Mouse (Mus musculus) neural tube, embryonic 15.5 days (tissue): ENCODE measurements around the gene Zfp286. TPM values are rescaled to one million over a fixed set of nuclear protein-coding genes. Genes with fewer than 3 reads are reported as not detected.
A peak's percentile ranks its signal among the peaks of the same experiment; 100 is the strongest.
"Not testable (repeated sequence)": the region's sequence is repeated elsewhere in the genome, so short reads cannot be mapped to it uniquely, and the experiment has no call there.

Source experiments
- ATAC-seq: fragments of 200-750 bp; cut with Nextera tagmentation; 2 replicates; pipeline ENCODE4 v1.8.0; 2017; ENCODE audit warnings: mild to moderate bottlenecking, moderate TSS enrichment, moderate library complexity; ENCODE audit not compliant: low FRiP score
- H3K27ac ChIP-seq: fragments of 300-500 bp; sonication (generic); replicated peaks from 2 replicates; pipeline ENCODE4 v1.5.1; 2015; ENCODE audit warnings: mild to moderate bottlenecking, inconsistent platforms
- H3K27me3 ChIP-seq: fragments of 300-500 bp; sonication (generic); replicated peaks from 2 replicates; pipeline ENCODE4 v1.6.1; 2015; ENCODE audit warnings: inconsistent platforms
- H3K36me3 ChIP-seq: fragments of 300-500 bp; sonication (generic); 2 replicates; pipeline ENCODE4 v1.6.1; 2015; ENCODE audit warnings: inconsistent platforms
- H3K4me1 ChIP-seq: fragments of 300-500 bp; sonication (generic); 2 replicates; pipeline ENCODE4 v1.6.1; 2015; ENCODE audit warnings: inconsistent platforms
- H3K4me2 ChIP-seq: fragments of 300-500 bp; sonication (generic); 2 replicates; pipeline ENCODE4 v1.6.1; 2015; ENCODE audit warnings: inconsistent platforms, mild to moderate bottlenecking, moderate library complexity
- H3K4me3 ChIP-seq: fragments of 300-500 bp; sonication (generic); replicated peaks from 2 replicates; pipeline ENCODE4 v1.5.1; 2015; ENCODE audit warnings: mild to moderate bottlenecking, inconsistent platforms
- H3K9ac ChIP-seq: fragments of 300-500 bp; sonication (generic); replicated peaks from 2 replicates; pipeline ENCODE4 v1.6.1; 2015; ENCODE audit warnings: mild to moderate bottlenecking, inconsistent platforms
- H3K9me3 ChIP-seq: fragments of 300-500 bp; sonication (generic); replicated peaks from 2 replicates; pipeline ENCODE4 v1.6.1; 2016; ENCODE audit warnings: inconsistent platforms
- WGBS: fragments of 180-500 bp; shearing (Covaris S2); methylation state at CpG from one replicate; pipeline ENCODE4 v1.1.7; 2015; ENCODE audit warnings: mixed read lengths; 5-methylcytosine and 5-hydroxymethylcytosine counted together
- polyA plus RNA-seq: library from polyadenylated mRNA; unstranded; fragments of >200 nt; fragmentation: Nextera tagmentation; extraction: Ambion mirVana; gene quantifications from 2 replicates; pipeline ENCODE4 v1.2.1, GENCODE M21; 2015

Gene Zfp286
- polyA plus RNA-seq, 1 experiment from 2014 or later = 25.0 TPM

DNA sequence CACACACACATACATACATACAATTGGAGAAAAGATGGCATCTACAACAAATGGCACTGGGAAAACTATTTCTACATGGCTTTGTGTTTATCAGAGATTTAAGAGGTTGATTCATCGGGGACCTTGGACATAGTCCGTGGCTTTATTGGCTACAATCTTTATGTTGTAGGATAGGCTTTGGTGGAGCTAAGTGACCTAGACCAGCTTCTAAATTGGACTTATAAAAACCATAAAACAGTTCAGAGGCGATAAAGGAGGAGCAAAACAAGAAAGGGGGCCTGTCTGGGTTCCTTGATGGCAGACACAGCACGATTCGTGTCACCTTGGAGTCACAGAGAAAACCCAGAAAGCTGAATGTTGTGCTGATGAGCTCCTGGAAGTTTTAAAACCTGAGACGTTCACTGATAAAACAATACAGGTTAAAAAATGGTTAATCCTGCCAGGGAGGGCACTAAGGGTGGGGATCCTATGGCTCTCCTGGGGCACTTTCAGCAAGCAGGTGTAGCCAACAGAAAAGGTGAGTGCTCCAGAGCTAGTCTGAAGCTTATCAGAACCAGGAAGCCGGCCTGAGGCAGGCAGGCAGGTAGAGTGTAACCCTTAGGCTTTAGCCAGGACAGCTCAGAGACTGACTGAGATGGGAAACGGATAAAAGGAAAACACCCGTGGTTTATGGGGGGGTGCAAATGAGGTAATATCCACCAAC lies 28.4 kb downstream of the Zfp286 start:
- Histone ChIP-seq H3K4me1 (peaks cover 10% of the 10 kb centered on the region), H3K9ac (no peak overlapping the region), H3K4me3 (no peak overlapping the region), H3K4me2 (no peak overlapping the region), H3K9me3 (no peaks in the 10 kb centered on the region), H3K27ac (no peak overlapping the region), H3K36me3 (no peaks in the 10 kb centered on the region), H3K27me3 (peaks cover 6% of the 10 kb centered on the region; the same call in 1 of the 2 replicates)
- ATAC-seq = no peak
- WGBS = 68% methylated on average over 9 of the region's 9 CpGs

DNA sequence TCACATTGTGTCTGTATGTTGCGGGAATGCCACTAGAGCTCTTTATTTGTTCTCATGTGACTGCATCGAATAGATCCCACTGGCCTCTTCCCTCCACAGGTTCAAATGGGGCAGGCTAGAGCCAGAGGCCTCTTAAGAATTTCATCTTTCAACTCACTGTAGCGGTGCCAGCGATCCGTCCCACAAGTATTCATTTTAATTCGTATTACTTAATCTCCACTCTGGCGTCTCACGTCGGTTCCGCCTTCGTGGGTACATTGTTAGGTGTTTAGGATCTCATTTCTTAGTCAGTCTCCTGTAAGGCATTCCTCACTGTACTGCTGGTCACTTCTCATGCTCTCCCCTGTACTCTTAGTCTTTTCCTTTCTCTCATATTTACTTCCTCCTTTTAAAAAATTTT lies 30.8 kb downstream of the Zfp286 start:
- H3K9me3 ChIP-seq = no peaks in the 10 kb centered on the region
- no peak overlapping the region for H3K27ac ChIP-seq
- peaks cover 6% of the 10 kb centered on the region; the same call in 1 of the 2 replicates for H3K27me3 ChIP-seq
- H3K36me3 ChIP-seq = no peaks in the 10 kb centered on the region
- H3K4me3 ChIP-seq = no peak overlapping the region
- H3K9ac ChIP-seq = no peak overlapping the region
- H3K4me1 ChIP-seq = peaks cover 10% of the 10 kb centered on the region
- ATAC-seq = no peak
- 92% methylated on average over 11 of the region's 11 CpGs for WGBS
- no peak overlapping the region for H3K4me2 ChIP-seq

DNA sequence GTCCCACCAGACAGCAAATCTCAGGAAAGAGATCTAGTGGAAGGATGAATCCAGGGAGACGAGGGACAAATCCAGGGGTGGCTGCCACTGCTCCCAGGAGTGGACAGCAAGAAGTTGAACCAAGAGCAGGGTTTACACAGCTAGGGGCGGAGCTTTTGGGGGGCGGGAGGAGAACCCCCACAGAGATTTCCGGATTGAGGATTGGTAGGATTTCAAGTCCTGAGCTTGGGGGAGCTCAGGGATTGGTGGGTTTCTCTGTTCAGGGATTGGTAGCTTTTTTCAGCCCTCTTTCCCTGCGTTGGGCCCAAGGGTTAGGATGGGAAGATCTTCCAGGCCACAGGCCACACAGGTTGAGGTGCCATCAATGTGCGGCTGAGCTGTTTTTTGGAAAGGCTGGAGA lies 31.4 kb downstream of the Zfp286 start:
- Histone ChIP-seq H3K9me3 (no peaks in the 10 kb centered on the region), H3K4me1 (peaks cover 10% of the 10 kb centered on the region), H3K4me2 (no peak overlapping the region), H3K4me3 (no peak overlapping the region), H3K9ac (no peak overlapping the region), H3K36me3 (no peaks in the 10 kb centered on the region), H3K27me3 (peaks cover 6% of the 10 kb centered on the region; the same call in 1 of the 2 replicates), H3K27ac (no peak overlapping the region)
- no peak for ATAC-seq
- WGBS = 88% methylated on average over 6 of the region's 6 CpGs

DNA sequence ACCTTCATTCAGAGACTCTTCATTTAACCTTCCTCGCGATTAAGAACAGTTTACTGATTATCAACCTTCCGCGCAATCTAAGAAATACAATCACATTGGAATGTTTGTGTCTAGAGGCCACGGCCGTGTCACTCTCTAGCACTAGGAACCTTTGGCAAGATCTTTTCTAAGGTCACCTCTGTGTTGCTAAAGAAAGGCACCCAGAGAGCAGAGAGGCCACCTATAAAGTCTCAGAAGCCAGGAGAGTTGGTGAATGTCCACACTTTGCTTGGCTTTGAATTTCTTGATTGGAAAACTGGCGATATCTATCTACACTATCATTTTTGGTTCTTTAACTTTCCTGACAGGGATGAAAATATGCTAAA lies 32.1 kb downstream of the Zfp286 start:
- Histone ChIP-seq H3K4me1 (peaks cover 10% of the 10 kb centered on the region), H3K27ac (no peak overlapping the region), H3K9ac (peak overlapping the region; percentile 46), H3K4me3 (peak overlapping the region; percentile 45), H3K4me2 (peak overlapping the region; percentile 76), H3K36me3 (no peaks in the 10 kb centered on the region), H3K9me3 (no peaks in the 10 kb centered on the region), H3K27me3 (peaks cover 6% of the 10 kb centered on the region; the same call in 1 of the 2 replicates)
- ATAC-seq = no peak; the same call in 1 of the 2 replicates
- 7% methylated on average over 7 of the region's 7 CpGs for WGBS

DNA sequence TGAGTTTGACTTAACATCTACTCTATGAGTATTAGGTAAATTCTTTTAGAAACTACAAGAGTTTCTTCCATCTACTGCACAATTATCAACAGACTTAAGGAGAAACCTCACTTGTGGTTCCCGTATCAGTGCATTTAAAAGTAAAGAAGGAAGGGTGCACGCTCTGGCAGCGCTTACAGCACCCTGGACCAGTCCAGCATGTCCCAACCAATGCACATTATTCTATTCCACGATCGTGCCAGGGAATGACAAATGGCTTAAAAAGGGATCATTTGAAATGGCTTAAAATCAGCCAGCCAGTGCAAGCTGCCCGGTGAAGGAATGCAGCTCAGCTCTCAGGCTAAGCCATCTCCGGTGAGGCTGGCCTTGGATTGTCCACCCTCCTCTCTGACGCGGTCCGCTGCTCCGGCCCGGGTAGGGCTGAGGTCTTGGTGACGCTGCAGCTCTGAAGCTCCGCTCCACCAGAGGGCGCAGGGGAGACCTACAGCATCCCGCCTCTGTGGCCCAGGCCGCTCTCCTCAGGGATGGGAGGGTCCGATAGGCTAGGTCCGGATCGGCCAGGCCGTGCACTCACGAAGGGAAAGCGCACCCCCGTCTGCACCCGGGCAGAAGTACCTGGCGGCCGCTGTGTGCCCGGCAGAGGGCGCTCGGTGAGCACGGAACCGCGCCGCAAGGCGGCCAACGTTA lies 32.7 kb downstream of the Zfp286 start:
- 8% methylated on average over 36 of the region's 36 CpGs for WGBS
- no peak overlapping the region; the same call in 1 of the 2 replicates for H3K27ac ChIP-seq
- H3K9me3 ChIP-seq = no peaks in the 10 kb centered on the region
- H3K36me3 ChIP-seq = no peaks in the 10 kb centered on the region
- peak overlapping the region; percentile 76 for H3K4me2 ChIP-seq
- H3K27me3 ChIP-seq = peaks cover 6% of the 10 kb centered on the region; the same call in 1 of the 2 replicates
- peaks cover 10% of the 10 kb centered on the region for H3K4me1 ChIP-seq
- H3K4me3 ChIP-seq = peak overlapping the region; percentile 45
- peak overlapping the region; percentile 46 for H3K9ac ChIP-seq
- ATAC-seq = peak; percentile 89

DNA sequence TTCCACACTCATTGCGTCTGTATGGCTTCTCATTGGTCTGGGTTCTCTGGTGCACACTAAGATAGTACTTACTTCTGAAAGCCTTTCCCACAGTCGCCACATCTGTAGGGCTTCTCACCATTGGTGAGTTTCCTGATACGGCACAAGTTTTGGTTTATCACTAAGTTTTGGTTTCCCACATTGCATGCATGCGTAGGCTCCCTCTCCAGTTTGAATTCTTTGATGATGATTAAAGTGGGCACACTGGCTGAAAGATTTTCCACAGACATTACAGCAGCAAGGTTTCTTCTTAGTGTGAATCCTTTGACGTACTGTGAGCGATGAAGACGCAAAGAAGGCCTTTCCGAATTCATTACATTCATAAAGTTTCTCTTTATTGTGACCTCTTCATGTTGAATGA lies 36.5 kb downstream of the Zfp286 start, which contains the start of gene Gm10428:
Gene Gm10428, plus strand, starts transcription at position 321 of the 400 bp plus-strand sequence.
- H3K27ac ChIP-seq = no peak within 1 kb of the TSS
- 92% methylated on average over 8 of the region's 8 CpGs for WGBS
- H3K36me3 ChIP-seq = no peaks in the 10 kb centered on the region
- no peak for ATAC-seq
- peaks cover 10% of the 10 kb centered on the region for H3K4me1 ChIP-seq
- H3K9me3 ChIP-seq = no peaks in the 10 kb centered on the region
- H3K27me3 ChIP-seq = 0 out of 2 replicates have a peak, but pooled peaks cover 6% of the 10 kb centered on the region
- H3K9ac ChIP-seq = no peak within 1 kb of the TSS
- H3K4me3 ChIP-seq = no peak within 1 kb of the TSS
- H3K4me2 ChIP-seq = no peak within 1 kb of the TSS

DNA sequence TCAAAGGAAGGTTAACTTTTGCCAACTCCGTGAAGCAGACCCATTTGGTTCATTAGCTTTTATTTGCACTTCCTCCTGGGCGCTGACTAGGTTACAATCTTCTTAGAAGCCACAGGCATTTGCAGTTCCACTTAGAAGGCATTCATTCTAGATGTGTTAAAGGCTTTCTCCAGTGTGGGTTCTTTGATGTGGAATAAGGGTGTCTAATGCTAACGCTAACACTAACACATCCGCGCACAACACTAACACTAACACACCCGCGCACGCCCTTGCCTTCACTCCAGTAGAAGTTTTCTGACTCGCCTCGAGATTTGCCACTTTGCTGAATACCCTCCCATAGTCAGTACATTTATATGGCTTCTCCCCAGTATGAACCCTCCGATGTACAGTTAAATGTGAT lies 37.1 kb downstream of the Zfp286 start:
- H3K4me1 ChIP-seq = peaks cover 6% of the 10 kb centered on the region
- H3K9ac ChIP-seq = no peak overlapping the region
- no peaks in the 10 kb centered on the region for H3K36me3 ChIP-seq
- no peak overlapping the region for H3K4me2 ChIP-seq
- H3K27ac ChIP-seq = no peak overlapping the region
- WGBS = 54% methylated on average over 11 of the region's 11 CpGs
- ATAC-seq = no peak
- H3K9me3 ChIP-seq = no peaks in the 10 kb centered on the region
- 0 out of 2 replicates have a peak, but pooled peaks cover 5% of the 10 kb centered on the region for H3K27me3 ChIP-seq
- H3K4me3 ChIP-seq = no peak overlapping the region

DNA sequence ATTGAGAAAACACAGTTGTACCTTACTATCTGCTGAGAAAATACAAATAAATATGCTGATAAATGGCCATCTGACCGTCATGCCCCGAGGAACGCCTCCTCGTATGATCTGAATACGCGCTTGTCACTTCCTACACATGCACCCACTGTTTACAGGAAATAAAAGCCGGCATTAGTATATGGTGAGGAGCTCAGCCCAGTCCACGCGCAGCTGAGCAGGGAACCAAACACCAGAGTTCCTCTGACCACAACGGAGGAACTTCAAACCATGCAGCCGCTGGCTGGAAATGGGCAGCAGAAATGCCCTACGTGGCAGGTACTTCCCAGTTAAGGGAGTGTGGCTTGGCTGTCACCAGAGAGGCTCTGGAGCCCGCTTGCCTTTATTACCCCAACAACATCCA lies 39.8 kb downstream of the Zfp286 start:
- 89% methylated on average over 13 of the region's 13 CpGs for WGBS
- not testable (repeated sequence) for H3K36me3 ChIP-seq, H3K4me3 ChIP-seq, H3K4me1 ChIP-seq, H3K4me2 ChIP-seq, H3K27ac ChIP-seq, H3K27me3 ChIP-seq, H3K9ac ChIP-seq, H3K9me3 ChIP-seq, ATAC-seq

DNA sequence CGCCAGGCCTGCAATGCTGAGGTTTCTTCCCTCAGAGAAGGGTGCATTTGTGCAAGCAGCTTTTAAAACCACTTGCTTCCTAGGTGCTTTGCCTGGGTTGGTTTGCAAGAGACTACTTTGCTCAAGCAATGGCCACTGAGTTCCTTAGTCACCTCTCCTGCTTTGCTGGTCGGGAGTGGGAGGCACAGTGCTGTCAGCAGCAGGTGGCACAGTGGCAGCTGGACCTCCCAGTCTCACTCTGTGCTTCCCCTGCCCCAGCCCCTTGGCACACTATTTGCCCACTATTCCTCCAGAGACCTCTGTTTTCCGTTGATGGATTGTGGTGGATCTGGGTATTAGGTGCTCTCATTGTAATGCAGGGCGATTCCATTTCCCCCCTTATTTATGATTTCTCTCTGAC lies 41.2 kb downstream of the Zfp286 start:
- Histone ChIP-seq H3K4me1 (no peaks in the 10 kb centered on the region; the same call in 1 of the 2 replicates), H3K9me3 (no peaks in the 10 kb centered on the region), H3K9ac (no peak overlapping the region), H3K27me3 (0 out of 2 replicates have a peak, but pooled peaks cover 5% of the 10 kb centered on the region), H3K4me3 (no peak overlapping the region), H3K36me3 (no peaks in the 10 kb centered on the region), H3K27ac (no peak overlapping the region), H3K4me2 (no peak overlapping the region)
- 78% methylated on average over 4 of the region's 4 CpGs for WGBS
- ATAC-seq = no peak

DNA sequence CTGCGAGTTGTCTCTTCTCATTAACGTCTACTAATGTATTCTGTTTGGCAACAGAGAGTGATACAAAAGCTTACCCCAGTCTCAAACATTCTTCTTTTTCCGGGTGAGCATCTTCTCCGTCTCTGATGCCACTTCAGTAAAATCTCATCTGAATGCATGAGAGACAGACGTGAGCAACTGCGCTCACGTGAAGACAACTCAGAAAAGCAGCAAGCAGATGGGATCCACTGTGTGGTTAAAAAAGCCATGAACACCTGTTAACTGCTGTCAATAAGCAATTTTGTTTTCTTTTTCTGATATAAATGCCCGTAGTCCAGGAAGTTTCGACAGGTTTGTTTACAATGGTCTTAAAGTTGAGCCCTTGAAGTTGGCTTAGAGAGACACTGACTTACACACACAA lies 42.0 kb downstream of the Zfp286 start:
- no peaks in the 10 kb centered on the region; the same call in 1 of the 2 replicates for H3K4me1 ChIP-seq
- no peaks in the 10 kb centered on the region for H3K36me3 ChIP-seq
- H3K4me3 ChIP-seq = no peak overlapping the region
- ATAC-seq = no peak
- no peak overlapping the region for H3K27ac ChIP-seq
- H3K9ac ChIP-seq = no peak overlapping the region
- 0 out of 2 replicates have a peak, but pooled peaks cover 5% of the 10 kb centered on the region for H3K27me3 ChIP-seq
- no peaks in the 10 kb centered on the region for H3K9me3 ChIP-seq
- WGBS = 81% methylated on average over 9 of the region's 9 CpGs
- H3K4me2 ChIP-seq = no peak overlapping the region

DNA sequence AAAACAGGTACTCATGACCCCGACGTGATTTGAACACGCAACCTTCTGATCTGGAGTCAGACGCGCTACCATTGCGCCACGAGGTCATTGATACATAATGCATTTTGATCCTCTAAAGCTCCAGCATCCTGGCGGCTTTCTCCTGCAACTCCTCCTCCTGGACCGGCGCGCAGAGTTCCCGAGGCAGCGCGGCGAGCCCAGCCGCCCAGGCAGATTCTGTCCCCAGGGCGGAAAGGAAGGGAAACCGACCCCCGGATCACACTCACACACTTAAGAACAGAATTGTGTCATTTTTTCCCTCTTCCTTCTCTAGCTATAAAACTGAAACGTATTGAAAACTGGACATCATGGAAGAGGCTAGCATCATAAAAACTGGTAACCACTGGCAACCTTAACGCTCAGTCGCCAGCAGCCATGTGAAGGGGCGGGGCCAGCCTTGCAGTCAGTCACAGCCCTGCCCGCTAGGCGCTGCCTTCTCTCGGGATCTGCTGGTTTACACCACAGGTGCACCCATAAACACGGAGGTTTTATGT lies 43.2 kb downstream of the Zfp286 start:
- WGBS = 2% methylated on average over 27 of the region's 27 CpGs
- ATAC-seq = peak; percentile 82
- Histone ChIP-seq H3K4me3 (peak overlapping the region; percentile 44), H3K27me3 (0 out of 2 replicates have a peak, but pooled peaks cover 5% of the 10 kb centered on the region), H3K9ac (peak overlapping the region; percentile 40), H3K4me2 (peak overlapping the region; percentile 62), H3K27ac (peak overlapping the region; percentile 52; the same call in 1 of the 2 replicates), H3K36me3 (no peaks in the 10 kb centered on the region), H3K9me3 (no peaks in the 10 kb centered on the region), H3K4me1 (no peaks in the 10 kb centered on the region; the same call in 1 of the 2 replicates)
